Mouse (Mus musculus): ENCODE data around the gene Arl14.
"Not testable (repeated sequence)": the region's sequence is repeated elsewhere in the genome, so short reads cannot be mapped to it uniquely, and the experiment has no call there.

Arl14 gene

GRCm38 (mm10) chr3:69214566-69214965, 7.7 kb upstream of the Arl14 start:
- DNase-seq = no peak

- DNase-seq = no peak
Observed at GRCm38 (mm10) chr3:69222502-69222900, 282 bp downstream of the Arl14 start.

- no peak for DNase-seq
Observed at GRCm38 (mm10) chr3:69222987-69223386, 768 bp downstream of the Arl14 start.

GRCm38 (mm10) chr3:69223666-69224065, 1.4 kb downstream of the Arl14 start:
- DNase-seq = no peak

GRCm38 (mm10) chr3:69225019-69225418, 2.8 kb downstream of the Arl14 start:
- DNase-seq = no peak

- no peak for DNase-seq
Observed at GRCm38 (mm10) chr3:69226496-69226895, 4.3 kb downstream of the Arl14 start.

- DNase-seq = no peak
Observed at GRCm38 (mm10) chr3:69228002-69228401, 5.8 kb downstream of the Arl14 start.

- no peak for DNase-seq
Observed at GRCm38 (mm10) chr3:69231522-69232138, 9.4 kb downstream of the Arl14 start.

GRCm38 (mm10) chr3:69233552-69234189, 11.5 kb downstream of the Arl14 start:
- DNase-seq = not testable (repeated sequence)

GRCm38 (mm10) chr3:69234525-69234924, 12.3 kb downstream of the Arl14 start:
- DNase-seq = no peak

GRCm38 (mm10) chr3:69235806-69236205, 13.6 kb downstream of the Arl14 start:
- no peak for DNase-seq

- no peak for DNase-seq
Observed at GRCm38 (mm10) chr3:69236491-69236890, 14.3 kb downstream of the Arl14 start.

- DNase-seq = peak; percentile 69
Observed at GRCm38 (mm10) chr3:69238141-69238851, 16.1 kb downstream of the Arl14 start.

GRCm38 (mm10) chr3:69239246-69239645, 17.0 kb downstream of the Arl14 start:
- DNase-seq = no peak

GRCm38 (mm10) chr3:69241020-69241419, 18.8 kb downstream of the Arl14 start:
- no peak for DNase-seq

- no peak for DNase-seq
Observed at GRCm38 (mm10) chr3:69253096-69253866, 31.1 kb downstream of the Arl14 start.

GRCm38 (mm10) chr3:69254676-69255075, 32.5 kb downstream of the Arl14 start:
- DNase-seq = no peak

- DNase-seq = peak; percentile 62
Observed at GRCm38 (mm10) chr3:69257049-69257699, 35.0 kb downstream of the Arl14 start.

- no peak for DNase-seq
Observed at GRCm38 (mm10) chr3:69263010-69263643, 40.9 kb downstream of the Arl14 start.

GRCm38 (mm10) chr3:69264299-69264698, 42.1 kb downstream of the Arl14 start:
- DNase-seq = not testable (repeated sequence)

- DNase-seq = no peak
Observed at GRCm38 (mm10) chr3:69271812-69272211, 49.6 kb downstream of the Arl14 start.

Measured in cerebellum, adult 9-10 months (tissue).